Mouse (Mus musculus): ENCODE data around the gene Gphn. TPM values are rescaled to one million over a fixed set of nuclear protein-coding genes. Genes with fewer than 3 reads are reported as not detected.

The Gphn gene
- total and polyA plus RNA-seq, 3 experiments: 23.1 to 30.5 TPM; not detected in 1

DNA sequence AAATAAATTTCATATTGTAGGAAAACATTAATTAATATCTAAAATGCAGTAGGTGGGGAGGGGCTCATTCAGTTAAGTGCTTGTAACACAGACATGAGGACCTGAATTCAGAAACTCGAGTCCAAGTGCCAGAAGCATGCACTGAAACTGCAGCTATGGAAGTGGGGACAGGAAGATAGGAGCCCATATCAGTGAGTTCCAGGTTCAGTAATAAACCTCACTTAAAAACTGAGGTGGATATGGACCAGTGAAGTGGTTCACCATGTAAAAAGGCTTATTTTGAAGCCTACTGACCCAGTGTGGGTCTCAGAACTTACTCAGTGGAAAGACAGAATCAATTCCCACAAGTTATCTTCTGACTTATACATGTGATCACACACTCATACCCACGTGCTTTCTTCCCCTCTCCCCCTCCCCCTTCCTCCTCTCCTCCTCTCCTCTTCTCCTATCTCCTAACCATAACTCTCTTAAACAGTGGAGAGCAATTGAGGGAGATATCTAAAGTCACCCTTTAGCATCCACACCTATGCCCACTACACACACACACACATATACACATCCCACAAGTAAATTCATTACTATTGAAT, 433.6 kb downstream of the Gphn start (continued):
- TF ChIP-seq TBP (IDR thresholded peaks at IDR 0.05; ENCODE audit: low read depth, low read length): no peak
- peak; percentile 12 to 60; a peak in 2 of 4 replicates for TF ChIP-seq EP300 (IDR thresholded peaks at IDR 0.05; ENCODE audit: low read depth in 1 of 2, low read length in 2 of 2)
- TF ChIP-seq KAT2A (conservative IDR thresholded peaks at IDR 0.05; ENCODE audit: low read depth, low read length): no peak
- no peak for TF ChIP-seq USF2 (IDR thresholded peaks at IDR 0.05; ENCODE audit: borderline replicate concordance in 1 of 2, insufficient read depth in 1 of 2, low read depth in 1 of 2, low read length in 2 of 2)
- no peak for TF ChIP-seq BHLHE40 (IDR thresholded peaks at IDR 0.05; ENCODE audit: borderline replicate concordance, low read depth, low read length)
- peak; percentile 93 for TF ChIP-seq MYC (IDR thresholded peaks at IDR 0.05; ENCODE audit: low read depth, low read length)
- no peak for TF ChIP-seq NRF1 (IDR thresholded peaks at IDR 0.05; ENCODE audit: insufficient read depth, low read depth, low read length, poor library complexity, severe bottlenecking)
- no peak for TF ChIP-seq ZKSCAN1 (IDR thresholded peaks at IDR 0.05; ENCODE audit: low read depth, low read length)
- TF ChIP-seq ZNF384 (IDR thresholded peaks at IDR 0.05; ENCODE audit: low read depth, low read length): no peak
- TF ChIP-seq CHD1 (IDR thresholded peaks at IDR 0.05; ENCODE audit: low read depth, low read length): no peak
- TF ChIP-seq HCFC1 (IDR thresholded peaks at IDR 0.05; ENCODE audit: low read depth, low read length): no peak
- TF ChIP-seq SMC3 (IDR thresholded peaks at IDR 0.05; ENCODE audit: low read depth, low read length): no peak
- TF ChIP-seq E2F4 (IDR thresholded peaks at IDR 0.05; ENCODE audit: borderline replicate concordance, low read depth, low read length): no peak
- TF ChIP-seq RAD21 (IDR thresholded peaks at IDR 0.05; ENCODE audit: low read depth, low read length): no peak

DNA sequence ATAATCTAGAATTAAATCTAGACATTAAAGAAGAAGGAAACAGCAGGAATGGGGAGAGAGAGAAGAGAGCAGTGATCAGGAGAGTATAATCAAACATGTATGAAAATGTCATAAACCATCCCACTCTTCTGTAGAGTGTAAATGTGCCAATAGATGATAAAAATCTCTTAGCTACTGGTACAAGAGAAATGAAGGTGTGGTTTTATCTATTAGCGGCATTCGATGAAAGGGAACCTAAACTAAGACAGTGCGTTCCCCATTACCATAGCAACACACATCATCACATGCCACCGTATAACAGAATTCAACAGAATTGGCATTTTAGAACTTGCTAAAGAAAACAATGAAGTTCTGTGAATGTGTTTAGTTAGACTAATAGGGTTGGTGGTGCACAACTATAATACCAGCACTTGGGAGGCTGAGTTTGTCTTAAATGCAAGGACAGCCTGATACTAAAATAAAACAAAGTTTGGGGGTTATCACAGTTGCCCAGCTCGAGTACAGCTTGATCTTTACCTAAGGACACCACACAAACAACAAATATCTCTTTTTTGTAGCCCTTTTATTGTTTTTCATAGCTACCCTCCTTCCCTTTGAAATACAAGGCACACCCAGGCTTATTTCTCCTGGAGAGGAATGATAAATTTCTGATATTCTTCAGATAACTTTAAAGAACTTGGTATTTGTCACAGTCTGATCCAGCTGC, 452.1 kb downstream of the Gphn start:
- peaks cover 0 to 14% of the 10 kb centered on the region in 2 experiments; a peak in 2 of 4 replicates for H3K36me3 ChIP-seq (ENCODE audit: control insufficient read depth in 1 of 2, insufficient read depth in 2 of 2, low read length in 2 of 2)
- no peak for TF ChIP-seq TAL1 (IDR thresholded peaks at IDR 0.05; ENCODE audit: low read length)
- no peak for TF ChIP-seq E2F4 (IDR thresholded peaks at IDR 0.05; ENCODE audit: borderline replicate concordance, low read depth, low read length)
- TF ChIP-seq RCOR1 (IDR thresholded peaks at IDR 0.05; ENCODE audit: low read depth, low read length): no peak
- TF ChIP-seq MAFK (IDR thresholded peaks at IDR 0.05; ENCODE audit: borderline replicate concordance, low read depth, low read length): no peak
- no peak for TF ChIP-seq HCFC1 (IDR thresholded peaks at IDR 0.05; ENCODE audit: low read depth, low read length)
- no peak for TF ChIP-seq SIN3A (IDR thresholded peaks at IDR 0.05; ENCODE audit: low read length)
- TF ChIP-seq NELFE (IDR thresholded peaks at IDR 0.05; ENCODE audit: low read depth, low read length): no peak
- no peak for TF ChIP-seq BHLHE40 (IDR thresholded peaks at IDR 0.05; ENCODE audit: borderline replicate concordance, low read depth, low read length)
- TF ChIP-seq ETS1 (IDR thresholded peaks at IDR 0.05; ENCODE audit: low read depth, low read length): no peak
- peaks cover 4 to 6% of the 10 kb centered on the region in 2 experiments; a peak in 3 of 4 replicates for H3K4me1 ChIP-seq (ENCODE audit: control insufficient read depth in 1 of 2, insufficient read depth in 2 of 2, low read length in 2 of 2)
- no peaks in the 10 kb centered on the region for H3K79me2 ChIP-seq (ENCODE audit: control insufficient read depth, insufficient read depth, low read length, poor library complexity)
- H3K27ac ChIP-seq (ENCODE audit: control insufficient read depth, low read depth, low read length): no peak overlapping the region
- DNase-seq (ENCODE audit: low read depth, low spot score): peak; percentile 41
- no peaks in the 10 kb centered on the region for H3K27me3 ChIP-seq (ENCODE audit: control insufficient read depth in 1 of 2, insufficient read depth in 2 of 2, low read length in 2 of 2)
- no peak overlapping the region for H3K4me3 ChIP-seq (ENCODE audit: control insufficient read depth in 1 of 2, insufficient read depth in 1 of 2, low read depth in 2 of 2, low read length in 2 of 2)
- H3K9ac ChIP-seq (ENCODE audit: control insufficient read depth, low read depth, low read length, poor library complexity, severe bottlenecking): no peak overlapping the region
- no peaks in the 10 kb centered on the region for H3K9me3 ChIP-seq (replicated peaks; ENCODE audit: insufficient read depth, low read length)

Measured in MEL (cell line).